Mouse (Mus musculus) liver, embryonic 14.5 days (tissue): Measurements from ENCODE around the gene Ghdc.

ENCODE experiments used
- CTCF ChIP-seq: IDR thresholded peaks from 2 replicates; pipeline ENCODE4 v1.5.1; 2016; ENCODE audit warnings: antibody characterized with exemption, low read depth, control low read depth
- EP300 ChIP-seq: IDR thresholded peaks from 2 replicates; pipeline ENCODE4 v1.6.1; 2016; ENCODE audit warnings: antibody characterized with exemption, low read depth

GRCm38 (mm10) chr11:100741348-100741747 is 29.4 kb downstream of the Ghdc start:
- no peak for TF ChIP-seq CTCF
- TF ChIP-seq EP300, result no peak
